Mouse (Mus musculus): ENCODE measurements around the gene Ifitm10.
A peak's percentile ranks its signal among the peaks of the same experiment; 100 is the strongest.

DNA sequence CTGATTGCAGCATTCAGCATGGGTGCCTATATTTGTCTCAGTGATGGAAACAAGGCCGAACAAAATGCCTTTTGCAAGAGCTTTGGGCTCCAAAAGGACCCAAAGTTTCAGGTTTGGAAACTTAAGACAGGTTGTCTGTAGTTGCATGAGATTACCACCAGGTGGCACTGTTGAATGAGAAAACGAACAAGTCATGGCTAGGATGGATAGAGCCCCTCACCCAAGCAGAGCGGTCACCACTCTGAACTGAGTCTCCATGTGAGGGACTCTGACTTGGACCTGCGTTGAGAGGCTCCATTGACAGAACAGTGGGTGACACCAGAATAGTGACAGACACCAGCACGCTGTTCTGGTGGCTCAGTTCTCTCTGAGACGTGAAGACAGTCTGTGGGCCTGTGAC lies 57.0 kb downstream of the Ifitm10 start:
- TF ChIP-seq USF1 (IDR thresholded peaks at IDR 0.05; ENCODE audit: low read depth, low read length) (no peak), ELF1 (IDR thresholded peaks at IDR 0.05; ENCODE audit: low read depth, low read length) (no peak), GABPA (IDR thresholded peaks at IDR 0.05; ENCODE audit: insufficient replicate concordance, low read depth, low read length) (no peak), POLR2AphosphoS2 (IDR thresholded peaks at IDR 0.05; ENCODE audit: low read depth, low read length) (no peak), CTCF (conservative IDR thresholded peaks at IDR 0.05 in 1 of 2, IDR thresholded peaks at IDR 0.05 in 1 of 2; ENCODE audit: low read depth in 2 of 2, low read length in 2 of 2) (peak; percentile 75), MYC (IDR thresholded peaks at IDR 0.05; ENCODE audit: low read depth, low read length) (no peak), UBTF (IDR thresholded peaks at IDR 0.05; ENCODE audit: low read depth, low read length) (no peak), EP300 (IDR thresholded peaks at IDR 0.05; ENCODE audit: low read length) (no peak), HCFC1 (IDR thresholded peaks at IDR 0.05; ENCODE audit: low read depth, low read length) (no peak), NRF1 (IDR thresholded peaks at IDR 0.05; ENCODE audit: low read depth, low read length) (no peak), SMC3 (IDR thresholded peaks at IDR 0.05; ENCODE audit: low read depth, low read length) (peak; percentile 69), POLR2A (IDR thresholded peaks at IDR 0.05; ENCODE audit: low read depth, low read length) (no peak), ZNF384 (IDR thresholded peaks at IDR 0.05; ENCODE audit: low read depth, low read length) (no peak), MEF2A (IDR thresholded peaks at IDR 0.05; ENCODE audit: borderline replicate concordance, low read depth, low read length) (no peak)
